Mouse (Mus musculus) stomach, postnatal 0 days (tissue): ENCODE results near the gene Mfsd5.

Experiments used
- CTCF ChIP-seq: IDR thresholded peaks from 2 replicates; pipeline ENCODE4 v1.5.1; 2016; ENCODE audit warnings: antibody characterized with exemption, low read depth, mild to moderate bottlenecking, moderate library complexity
- EP300 ChIP-seq: optimal IDR thresholded peaks from 2 replicates; pipeline ENCODE3; 2016; ENCODE audit warnings: antibody characterized with exemption

DNA sequence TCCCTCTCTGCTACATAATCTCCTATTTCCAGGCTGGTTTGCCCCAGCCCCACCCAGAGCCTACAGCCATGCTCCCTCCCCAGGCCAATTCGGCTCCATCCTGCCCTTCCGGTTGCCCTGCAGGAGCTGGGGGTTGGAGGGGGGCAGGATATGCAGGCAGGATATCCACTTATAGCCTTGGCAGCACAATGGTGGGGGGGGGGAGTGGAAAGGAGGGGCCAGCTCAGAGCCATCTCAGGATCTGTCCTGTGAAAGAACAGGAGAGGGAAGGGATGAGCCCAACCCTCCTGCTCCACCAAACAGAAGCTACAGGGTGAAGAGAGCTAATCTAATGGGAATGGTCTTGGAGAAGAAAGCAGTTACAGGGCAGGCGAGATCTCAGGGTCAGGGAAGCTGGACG is 38.6 kb upstream of the Mfsd5 start:
- TF ChIP-seq CTCF (no peak), EP300 (no peak)
